Mouse (Mus musculus): ENCODE data around the gene Mier2. TPM values are rescaled to one million over a fixed set of nuclear protein-coding genes. Genes with fewer than 3 reads are reported as not detected.

Gene Mier2
- polyA plus RNA-seq (2014; fragmentation: Nextera tagmentation; extraction: Ambion mirVana) = 44.6 and 50.9 TPM in 2 replicates

- Histone ChIP-seq H3K4me1 (ENCODE audit: control insufficient read depth, insufficient read depth, low read length) (peaks cover 16% of the 10 kb centered on the region), H3K4me3 (ENCODE audit: low read depth, low read length) (peak within 1 kb of the TSS; percentile 97), H3K4me2 (ENCODE audit: low read depth, low read length) (peak within 1 kb of the TSS; percentile 68), H3K9ac (ENCODE audit: low read depth, low read length) (peak within 1 kb of the TSS; percentile 95), H3K9me3 (ENCODE audit: control insufficient read depth, low read length) (no peaks in the 10 kb centered on the region), H3K27ac (replicated peaks; ENCODE audit: low read depth, low read length) (peak within 1 kb of the TSS; percentile 63), H3K36me3 (ENCODE audit: control insufficient read depth, insufficient read depth, low read length) (peaks cover 4% of the 10 kb centered on the region), H3K27me3 (replicated peaks; ENCODE audit: control insufficient read depth, insufficient read depth, low read length) (no peaks in the 10 kb centered on the region)
- WGBS = under 1% methylated on average over 46 of the region's 108 CpGs
- peak; percentile 92 for ATAC-seq (ENCODE audit: low read depth)
- DNase-seq (ENCODE audit: low spot score) = peak; percentile 78
These were observed at the start of gene Mier2 for GRCm38 (mm10) chr10:79554330-79555237. TSS of gene Mier2 (minus strand) at chr10:79555199.

DNA sequence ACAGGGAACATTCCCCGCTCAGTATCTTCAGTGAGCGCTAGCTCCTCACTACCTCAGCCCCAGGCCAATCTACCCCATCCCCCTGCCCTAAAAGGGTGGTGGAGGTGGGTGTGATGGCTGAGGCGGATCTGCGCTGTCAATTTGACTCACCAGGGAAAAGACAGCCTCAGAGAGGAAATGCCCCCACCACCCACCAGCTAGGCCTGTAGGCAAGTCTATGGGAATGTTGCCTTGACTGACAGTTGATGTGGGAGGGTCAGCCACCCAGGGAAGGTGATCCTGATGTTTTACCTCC, 42.9 kb upstream of the Mier2 start:
- H3K9me3 ChIP-seq (ENCODE audit: control insufficient read depth, low read length) = no peaks in the 10 kb centered on the region
- no peak overlapping the region for H3K9ac ChIP-seq (ENCODE audit: low read depth, low read length)
- H3K4me3 ChIP-seq (ENCODE audit: low read depth, low read length) = no peak overlapping the region
- ATAC-seq (ENCODE audit: low read depth) (no peak), DNase-seq (ENCODE audit: low spot score) (no peak)
- no peak overlapping the region for H3K27ac ChIP-seq (replicated peaks; ENCODE audit: low read depth, low read length)
- H3K27me3 ChIP-seq (replicated peaks; ENCODE audit: control insufficient read depth, insufficient read depth, low read length) = peaks cover 7% of the 10 kb centered on the region
- 65% methylated on average over 4 of the region's 4 CpGs for WGBS
- H3K4me1 ChIP-seq (ENCODE audit: control insufficient read depth, insufficient read depth, low read length) = no peaks in the 10 kb centered on the region
- H3K36me3 ChIP-seq (ENCODE audit: control insufficient read depth, insufficient read depth, low read length) = no peaks in the 10 kb centered on the region
- no peak overlapping the region for H3K4me2 ChIP-seq (ENCODE audit: low read depth, low read length)

- Histone ChIP-seq H3K27ac (replicated peaks; ENCODE audit: low read depth, low read length) (no peak overlapping the region), H3K27me3 (replicated peaks; ENCODE audit: control insufficient read depth, insufficient read depth, low read length) (peaks cover 7% of the 10 kb centered on the region), H3K9me3 (ENCODE audit: control insufficient read depth, low read length) (no peaks in the 10 kb centered on the region), H3K36me3 (ENCODE audit: control insufficient read depth, insufficient read depth, low read length) (no peaks in the 10 kb centered on the region), H3K4me1 (ENCODE audit: control insufficient read depth, insufficient read depth, low read length) (no peaks in the 10 kb centered on the region), H3K9ac (ENCODE audit: low read depth, low read length) (no peak overlapping the region), H3K4me3 (ENCODE audit: low read depth, low read length) (no peak overlapping the region), H3K4me2 (ENCODE audit: low read depth, low read length) (no peak overlapping the region)
- DNase-seq (ENCODE audit: low spot score) (peak; percentile 25), ATAC-seq (ENCODE audit: low read depth) (no peak)
- 27% methylated on average over 13 of the region's 13 CpGs for WGBS
These were observed 42.3 kb upstream of the Mier2 start for GRCm38 (mm10) chr10:79597051-79597935.

DNA sequence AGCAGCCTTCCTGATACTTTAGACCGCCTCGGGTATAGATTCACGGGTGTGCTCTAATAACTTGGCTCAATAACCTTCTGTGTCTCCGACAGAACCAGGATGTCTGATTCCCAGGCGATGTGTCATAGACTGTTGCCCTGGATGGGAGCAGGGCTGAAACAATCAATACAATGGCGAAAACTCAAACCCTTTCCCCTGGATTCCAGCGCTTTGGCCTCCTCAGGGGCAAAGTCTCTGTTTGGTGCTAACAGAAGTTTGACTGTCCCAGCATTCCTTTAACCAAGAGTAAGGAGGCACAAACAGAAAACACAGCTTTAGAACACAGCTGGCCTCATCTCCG, 40.6 kb upstream of the Mier2 start:
- WGBS = 53% methylated on average over 8 of the region's 8 CpGs

DNA sequence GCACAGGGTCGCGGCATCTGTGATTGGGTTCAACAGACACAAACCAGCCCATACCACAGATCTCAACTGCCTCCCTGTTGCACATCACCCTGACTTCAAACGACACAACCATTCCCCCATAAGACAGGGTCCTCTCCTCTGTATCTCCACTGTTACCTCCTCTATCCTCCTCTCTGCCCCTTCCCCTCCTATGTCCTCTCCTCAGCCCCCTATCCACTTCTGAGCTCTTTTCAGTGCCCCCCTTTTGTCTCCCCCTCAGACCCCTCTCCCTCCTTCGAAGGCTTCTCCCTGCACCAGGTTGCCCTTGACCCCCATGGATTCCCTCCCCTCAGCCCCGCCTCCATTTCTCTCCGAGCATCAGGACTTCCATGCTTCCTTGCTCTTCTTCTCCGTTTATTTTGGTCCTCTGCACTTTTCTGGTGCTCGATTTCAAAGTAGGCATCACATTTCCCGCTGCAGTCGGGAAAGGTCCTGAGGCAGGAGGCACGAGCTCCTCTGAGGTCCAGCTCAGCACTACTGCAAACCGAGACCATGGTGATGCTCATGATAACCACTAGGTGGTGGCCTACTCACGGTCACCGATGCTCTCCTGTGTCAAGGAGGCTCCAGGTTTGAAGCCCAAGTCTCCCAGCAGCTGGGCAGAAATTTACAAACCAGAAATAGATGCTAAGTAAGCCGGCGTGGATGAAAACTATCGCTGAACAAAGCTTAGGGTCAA, 40.0 kb upstream of the Mier2 start:
- peak; percentile 92 for ATAC-seq (ENCODE audit: low read depth)
- Histone ChIP-seq H3K36me3 (ENCODE audit: control insufficient read depth, insufficient read depth, low read length) (no peaks in the 10 kb centered on the region), H3K4me2 (ENCODE audit: low read depth, low read length) (no peak overlapping the region)

More for the DNA sequence above, 40.6 kb upstream of the Mier2 start:
- Histone ChIP-seq H3K27ac (replicated peaks; ENCODE audit: low read depth, low read length) (no peak overlapping the region), H3K36me3 (ENCODE audit: control insufficient read depth, insufficient read depth, low read length) (no peaks in the 10 kb centered on the region), H3K9me3 (ENCODE audit: control insufficient read depth, low read length) (no peaks in the 10 kb centered on the region), H3K9ac (ENCODE audit: low read depth, low read length) (no peak overlapping the region), H3K27me3 (replicated peaks; ENCODE audit: control insufficient read depth, insufficient read depth, low read length) (peaks cover 7% of the 10 kb centered on the region), H3K4me3 (ENCODE audit: low read depth, low read length) (no peak overlapping the region), H3K4me1 (ENCODE audit: control insufficient read depth, insufficient read depth, low read length) (no peaks in the 10 kb centered on the region), H3K4me2 (ENCODE audit: low read depth, low read length) (no peak overlapping the region)
- no peak for ATAC-seq (ENCODE audit: low read depth)
- DNase-seq (ENCODE audit: low spot score) = no peak

DNA sequence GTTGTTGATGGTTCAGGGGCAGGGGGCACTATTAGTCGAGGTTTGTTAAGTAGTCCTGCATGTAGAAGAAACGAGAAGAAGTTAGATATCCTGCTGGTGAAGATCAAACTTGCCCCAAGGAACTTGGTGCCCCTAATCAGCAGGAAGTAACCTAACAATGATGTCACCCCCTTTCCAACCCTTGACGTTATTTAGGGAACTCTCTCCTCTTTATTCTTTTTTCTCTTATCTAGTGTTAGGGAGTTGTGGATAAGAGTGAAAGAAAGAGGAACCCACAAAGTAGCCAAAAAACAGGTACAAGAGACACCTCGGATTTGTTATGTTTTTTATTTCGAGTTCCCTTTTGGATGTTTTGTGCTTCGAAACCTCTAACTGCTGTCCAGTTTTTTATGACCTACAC, 39.1 kb upstream of the Mier2 start:
- Histone ChIP-seq H3K36me3 (ENCODE audit: control insufficient read depth, insufficient read depth, low read length) (no peaks in the 10 kb centered on the region), H3K4me1 (ENCODE audit: control insufficient read depth, insufficient read depth, low read length) (no peaks in the 10 kb centered on the region), H3K9me3 (ENCODE audit: control insufficient read depth, low read length) (no peaks in the 10 kb centered on the region), H3K27ac (replicated peaks; ENCODE audit: low read depth, low read length) (no peak overlapping the region), H3K4me2 (ENCODE audit: low read depth, low read length) (no peak overlapping the region), H3K9ac (ENCODE audit: low read depth, low read length) (no peak overlapping the region), H3K27me3 (replicated peaks; ENCODE audit: control insufficient read depth, insufficient read depth, low read length) (peaks cover 7% of the 10 kb centered on the region), H3K4me3 (ENCODE audit: low read depth, low read length) (no peak overlapping the region)
- ATAC-seq (ENCODE audit: low read depth) (no peak), DNase-seq (ENCODE audit: low spot score) (no peak)
- 52% methylated on average over 6 of the region's 6 CpGs for WGBS

More for the DNA sequence above, 40.0 kb upstream of the Mier2 start:
- H3K4me3 ChIP-seq (ENCODE audit: low read depth, low read length) = no peak overlapping the region
- H3K27me3 ChIP-seq (replicated peaks; ENCODE audit: control insufficient read depth, insufficient read depth, low read length) = peaks cover 7% of the 10 kb centered on the region
- no peak overlapping the region for H3K9ac ChIP-seq (ENCODE audit: low read depth, low read length)
- no peaks in the 10 kb centered on the region for H3K9me3 ChIP-seq (ENCODE audit: control insufficient read depth, low read length)
- H3K4me1 ChIP-seq (ENCODE audit: control insufficient read depth, insufficient read depth, low read length) = no peaks in the 10 kb centered on the region
- DNase-seq (ENCODE audit: low spot score) = peak; percentile 89
- no peak overlapping the region for H3K27ac ChIP-seq (replicated peaks; ENCODE audit: low read depth, low read length)
- 14% methylated on average over 17 of the region's 17 CpGs for WGBS

DNA sequence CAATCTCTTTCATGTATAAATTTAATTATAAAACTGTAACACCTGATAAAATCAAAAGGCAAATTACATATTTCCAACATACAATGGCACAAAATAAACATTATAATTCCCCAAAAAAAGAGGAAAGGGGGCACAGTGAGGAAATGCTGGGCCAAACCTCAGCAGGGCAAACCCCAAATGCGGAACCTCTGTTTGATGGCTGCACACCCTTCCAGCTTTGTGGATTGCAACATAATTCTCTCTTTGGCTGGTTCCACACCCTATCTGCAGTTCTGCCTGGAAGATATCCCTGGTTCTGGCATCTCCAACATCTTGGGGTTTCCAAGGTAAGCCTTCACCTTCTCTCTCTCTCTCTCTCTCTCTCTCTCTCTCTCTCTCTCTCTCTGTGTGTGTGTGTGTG, 35.7 kb upstream of the Mier2 start:
- 95% methylated on average over 1 of the region's 1 CpGs for WGBS
- ATAC-seq (ENCODE audit: low read depth) (no peak), DNase-seq (ENCODE audit: low spot score) (no peak)
- Histone ChIP-seq H3K27me3 (replicated peaks; ENCODE audit: control insufficient read depth, insufficient read depth, low read length) (peaks cover 7% of the 10 kb centered on the region), H3K27ac (replicated peaks; ENCODE audit: low read depth, low read length) (no peak overlapping the region), H3K9ac (ENCODE audit: low read depth, low read length) (no peak overlapping the region), H3K4me1 (ENCODE audit: control insufficient read depth, insufficient read depth, low read length) (no peaks in the 10 kb centered on the region), H3K4me2 (ENCODE audit: low read depth, low read length) (no peak overlapping the region), H3K4me3 (ENCODE audit: low read depth, low read length) (no peak overlapping the region), H3K9me3 (ENCODE audit: control insufficient read depth, low read length) (no peaks in the 10 kb centered on the region), H3K36me3 (ENCODE audit: control insufficient read depth, insufficient read depth, low read length) (no peaks in the 10 kb centered on the region)

GRCm38 (mm10) chr10:79587752-79588126, 32.7 kb upstream of the Mier2 start:
- 71% methylated on average over 3 of the region's 4 CpGs for WGBS
- no peak overlapping the region for H3K4me3 ChIP-seq (ENCODE audit: low read depth, low read length)
- ATAC-seq (ENCODE audit: low read depth) (no peak), DNase-seq (ENCODE audit: low spot score) (no peak)
- H3K27ac ChIP-seq (replicated peaks; ENCODE audit: low read depth, low read length) = no peak overlapping the region
- no peaks in the 10 kb centered on the region for H3K27me3 ChIP-seq (replicated peaks; ENCODE audit: control insufficient read depth, insufficient read depth, low read length)
- H3K36me3 ChIP-seq (ENCODE audit: control insufficient read depth, insufficient read depth, low read length) = no peaks in the 10 kb centered on the region
- H3K9me3 ChIP-seq (ENCODE audit: control insufficient read depth, low read length) = no peaks in the 10 kb centered on the region
- H3K9ac ChIP-seq (ENCODE audit: low read depth, low read length) = no peak overlapping the region
- no peak overlapping the region for H3K4me2 ChIP-seq (ENCODE audit: low read depth, low read length)
- H3K4me1 ChIP-seq (ENCODE audit: control insufficient read depth, insufficient read depth, low read length) = no peaks in the 10 kb centered on the region
